Mouse (Mus musculus): ENCODE data around the gene Nav3.

DNA sequence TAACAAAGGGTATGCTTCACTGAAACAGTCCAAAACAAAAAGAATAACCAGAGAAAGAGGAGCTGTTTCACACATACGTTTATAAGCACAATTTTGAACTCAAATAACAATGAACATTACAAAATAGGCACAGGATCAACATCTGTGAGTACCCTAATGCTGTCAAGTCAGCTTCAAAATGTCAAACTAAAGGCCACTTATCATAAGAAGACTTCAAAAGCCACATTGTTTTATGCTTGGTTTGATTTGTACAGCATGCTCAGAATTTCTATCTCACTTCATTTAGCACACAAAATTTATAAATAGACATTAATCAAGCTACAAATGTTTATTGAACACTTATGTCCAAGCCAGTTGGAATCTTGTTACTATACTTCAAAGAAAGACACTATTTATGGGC is 299.6 kb downstream of the Nav3 start:
- TF ChIP-seq POLR2A (IDR thresholded peaks at IDR 0.05; ENCODE audit: low read depth, low read length) (no peak), CTCF (IDR thresholded peaks at IDR 0.05; ENCODE audit: extremely low read depth, insufficient read length, insufficient replicate concordance, low read depth, low read length) (no peak)
